Mouse (Mus musculus): ENCODE measurements at regions not wholly inside any gene's neighbourhood (a gene's known extent, or its start where the extent isn't known, plus 50 kb on each side); places are given as distances from the start of the nearest gene placed in this dataset.

DNA sequence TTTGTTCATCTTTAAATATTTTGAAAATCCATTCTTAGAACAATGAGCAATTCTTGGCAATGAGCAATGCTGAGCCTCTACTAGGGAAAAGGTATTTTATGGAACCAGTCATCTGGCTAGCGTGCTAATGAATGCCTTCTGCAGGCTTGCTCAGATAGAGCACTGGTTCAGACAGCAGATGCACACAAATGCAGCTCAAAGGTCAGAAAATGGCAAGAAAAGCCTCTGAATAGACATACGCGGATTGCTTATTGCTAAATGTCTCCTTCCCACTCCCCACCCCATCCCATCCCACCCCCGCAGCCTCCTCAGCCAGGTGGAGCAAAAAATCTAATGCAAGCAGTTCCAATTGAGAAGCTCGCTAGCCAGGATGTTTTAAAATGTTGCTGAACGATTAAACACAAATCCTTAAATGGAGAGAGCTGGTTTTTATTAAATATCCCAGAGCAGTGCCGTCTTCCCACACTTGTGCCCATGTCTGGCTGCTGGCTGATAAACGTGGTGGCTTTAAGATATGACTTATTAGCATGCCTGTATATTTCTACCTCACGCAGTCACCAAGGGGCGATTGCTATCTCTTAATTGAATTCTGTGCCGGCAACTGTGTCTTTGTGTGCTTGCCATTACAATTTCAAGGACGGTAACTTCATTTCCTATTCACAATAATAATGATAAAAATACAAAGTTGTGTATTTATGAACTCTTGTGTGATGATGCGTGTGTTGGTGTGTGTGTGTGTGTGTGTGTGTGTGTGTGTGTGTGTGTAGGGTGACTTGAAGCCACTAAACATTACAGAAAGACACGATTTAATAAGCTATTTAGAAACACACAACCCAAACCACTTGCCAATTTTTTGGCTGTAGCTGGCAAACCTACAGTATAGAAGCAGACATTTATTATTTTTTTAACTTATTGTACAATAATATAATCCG, 192.7 kb upstream of the Pabpc6 start:
- H3K4me2 ChIP-seq: no peak overlapping the region
- no peaks in the 10 kb centered on the region for H3K36me3 ChIP-seq
- peaks cover 13% of the 10 kb centered on the region for H3K4me1 ChIP-seq (replicated peaks)
- no peaks in the 10 kb centered on the region for H3K27me3 ChIP-seq
- no peak overlapping the region for H3K9ac ChIP-seq
- ATAC-seq (ENCODE audit: low read depth): no peak
- H3K27ac ChIP-seq (replicated peaks): peak overlapping the region; percentile 68
- no peak overlapping the region for H3K4me3 ChIP-seq
- H3K9me3 ChIP-seq: peaks cover 3% of the 10 kb centered on the region; the same call in 1 of the 2 replicates
- WGBS: 58% methylated on average over 15 of the region's 15 CpGs

DNA sequence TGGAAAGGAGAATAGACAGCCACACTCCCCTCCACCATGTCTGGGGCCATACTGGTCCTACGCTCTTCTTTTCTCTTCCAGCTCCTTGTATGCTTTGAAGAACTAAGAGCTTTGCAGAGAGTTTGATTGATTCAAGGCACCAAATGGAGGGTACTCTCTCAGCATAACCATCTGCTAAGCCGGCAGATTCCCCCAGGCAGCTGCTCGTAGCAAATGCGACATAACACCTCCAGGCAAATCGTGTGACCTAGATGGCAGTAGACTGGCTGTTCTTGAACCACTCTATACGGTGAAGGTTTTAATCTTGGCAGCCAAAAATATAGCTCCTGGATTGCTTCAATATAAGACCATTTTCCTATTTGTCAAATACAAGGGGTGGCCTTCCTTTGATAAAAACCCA, 191.8 kb upstream of the Pabpc6 start:
- Histone ChIP-seq H3K36me3 (no peaks in the 10 kb centered on the region), H3K9me3 (peaks cover 11% of the 10 kb centered on the region), H3K4me3 (no peak overlapping the region), H3K4me2 (no peak overlapping the region), H3K4me1 (replicated peaks) (peaks cover 13% of the 10 kb centered on the region), H3K27me3 (no peaks in the 10 kb centered on the region), H3K9ac (no peak overlapping the region), H3K27ac (replicated peaks) (peak overlapping the region; percentile 68)
- WGBS: 64% methylated on average over 6 of the region's 6 CpGs
- no peak for ATAC-seq (ENCODE audit: low read depth)

DNA sequence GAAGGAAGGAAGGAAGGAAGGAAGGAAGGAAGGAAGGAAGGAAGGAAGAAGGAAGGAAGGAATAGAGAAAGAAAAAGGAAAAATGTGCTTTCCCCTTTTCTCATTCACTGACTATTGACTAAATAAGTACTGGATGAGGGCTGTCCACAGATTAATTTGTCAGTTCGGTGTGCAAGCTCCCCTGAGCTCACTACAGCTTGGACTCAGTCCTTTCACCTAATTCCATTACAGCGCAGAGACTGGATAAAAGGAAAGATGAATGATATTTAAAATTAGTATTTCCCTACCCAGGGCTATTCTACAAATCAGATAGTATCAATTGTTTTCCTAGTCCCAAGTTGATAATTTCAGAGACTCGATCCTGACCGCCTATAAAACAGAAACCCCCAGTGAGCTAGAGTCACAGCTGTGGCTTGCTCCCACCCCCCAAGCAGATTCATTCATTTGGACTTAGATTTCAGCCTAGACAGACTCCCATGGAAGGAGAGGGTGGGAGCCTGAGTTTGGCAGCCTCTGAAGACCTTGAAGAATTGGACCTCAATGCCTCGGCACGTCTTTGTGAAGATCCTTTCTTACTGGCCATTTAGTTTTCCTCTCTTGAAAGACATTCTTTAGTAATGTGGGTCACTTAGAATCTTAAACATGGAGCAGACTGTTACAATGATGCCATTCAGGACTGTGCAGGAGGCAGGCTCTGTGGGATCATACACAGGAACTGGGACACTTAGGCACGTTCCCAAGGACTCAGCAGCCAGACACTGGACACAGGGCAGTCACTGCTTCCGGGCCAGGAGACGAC, 179.2 kb upstream of the Pabpc6 start:
- H3K9ac ChIP-seq: no peak overlapping the region
- peak; percentile 95 for ATAC-seq (ENCODE audit: low read depth)
- no peak overlapping the region for H3K4me2 ChIP-seq
- 24% methylated on average over 9 of the region's 9 CpGs for WGBS
- H3K4me3 ChIP-seq: no peak overlapping the region
- H3K27me3 ChIP-seq: no peaks in the 10 kb centered on the region
- H3K4me1 ChIP-seq (replicated peaks): peaks cover 12% of the 10 kb centered on the region; the same call in 1 of the 2 replicates
- no peaks in the 10 kb centered on the region for H3K9me3 ChIP-seq
- peak overlapping the region; percentile 64; the same call in 1 of the 2 replicates for H3K27ac ChIP-seq (replicated peaks)
- no peaks in the 10 kb centered on the region for H3K36me3 ChIP-seq

GRCm38 (mm10) chr17:9845451-9846075, 176.0 kb upstream of the Pabpc6 start:
- ATAC-seq (ENCODE audit: low read depth): no peak
- H3K27me3 ChIP-seq: no peaks in the 10 kb centered on the region
- H3K9me3 ChIP-seq: no peaks in the 10 kb centered on the region
- H3K4me2 ChIP-seq: no peak overlapping the region
- WGBS: 66% methylated on average over 4 of the region's 4 CpGs
- no peak overlapping the region for H3K4me3 ChIP-seq
- H3K27ac ChIP-seq (replicated peaks): no peak overlapping the region
- H3K36me3 ChIP-seq: no peaks in the 10 kb centered on the region
- no peak overlapping the region for H3K9ac ChIP-seq
- H3K4me1 ChIP-seq (replicated peaks): peaks cover 12% of the 10 kb centered on the region; the same call in 1 of the 2 replicates

GRCm38 (mm10) chr17:9841103-9841502, 171.6 kb upstream of the Pabpc6 start:
- H3K27ac ChIP-seq (replicated peaks): no peak overlapping the region
- WGBS: 92% methylated on average over 2 of the region's 2 CpGs
- H3K4me1 ChIP-seq (replicated peaks): peaks cover 7% of the 10 kb centered on the region; the same call in 1 of the 2 replicates
- H3K9ac ChIP-seq: no peak overlapping the region
- H3K9me3 ChIP-seq: no peaks in the 10 kb centered on the region
- no peak overlapping the region for H3K4me2 ChIP-seq
- no peaks in the 10 kb centered on the region for H3K36me3 ChIP-seq
- no peaks in the 10 kb centered on the region for H3K27me3 ChIP-seq
- H3K4me3 ChIP-seq: no peak overlapping the region
- ATAC-seq (ENCODE audit: low read depth): no peak

DNA sequence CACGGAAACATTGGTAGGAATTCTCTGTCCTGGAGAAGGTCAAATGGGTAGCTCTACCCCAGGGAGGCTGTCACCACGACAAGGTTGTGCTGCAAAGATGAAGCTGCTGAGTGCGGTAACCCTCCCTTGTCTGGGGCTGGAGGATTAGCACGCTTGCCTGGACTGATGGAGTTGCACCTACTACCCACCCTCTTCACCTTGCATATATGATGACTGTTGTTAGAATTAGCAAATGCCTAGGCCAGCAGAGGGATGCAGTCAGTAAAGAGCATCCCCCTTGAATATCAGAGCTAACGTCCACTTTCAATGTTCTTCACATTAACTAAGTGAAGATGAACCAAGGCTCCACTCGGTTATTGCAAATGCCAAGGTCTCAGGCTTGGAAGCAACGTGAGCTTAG, 169.7 kb upstream of the Pabpc6 start:
- no peak overlapping the region for H3K4me2 ChIP-seq

GRCm38 (mm10) chr17:9836995-9837842, 167.7 kb upstream of the Pabpc6 start:
- H3K4me2 ChIP-seq: no peak overlapping the region
- no peaks in the 10 kb centered on the region for H3K4me1 ChIP-seq (replicated peaks)
- ATAC-seq (ENCODE audit: low read depth): no peak
- no peak overlapping the region for H3K4me3 ChIP-seq
- no peak overlapping the region for H3K9ac ChIP-seq
- no peaks in the 10 kb centered on the region for H3K9me3 ChIP-seq
- H3K27me3 ChIP-seq: no peaks in the 10 kb centered on the region
- WGBS: 86% methylated on average over 7 of the region's 7 CpGs
- H3K27ac ChIP-seq (replicated peaks): no peak overlapping the region
- no peaks in the 10 kb centered on the region for H3K36me3 ChIP-seq

More for the DNA sequence above, 169.7 kb upstream of the Pabpc6 start:
- H3K9ac ChIP-seq: no peak overlapping the region
- 89% methylated on average over 7 of the region's 7 CpGs for WGBS
- H3K9me3 ChIP-seq: no peaks in the 10 kb centered on the region
- no peaks in the 10 kb centered on the region for H3K4me1 ChIP-seq (replicated peaks)
- no peaks in the 10 kb centered on the region for H3K27me3 ChIP-seq
- no peak overlapping the region for H3K4me3 ChIP-seq
- no peak for ATAC-seq (ENCODE audit: low read depth)
- H3K36me3 ChIP-seq: no peaks in the 10 kb centered on the region
- no peak overlapping the region for H3K27ac ChIP-seq (replicated peaks)

GRCm38 (mm10) chr17:9829895-9830294, 160.4 kb upstream of the Pabpc6 start:
- H3K36me3 ChIP-seq: no peaks in the 10 kb centered on the region
- no peaks in the 10 kb centered on the region for H3K27me3 ChIP-seq
- no peaks in the 10 kb centered on the region for H3K9me3 ChIP-seq
- H3K4me3 ChIP-seq: no peak overlapping the region
- no peak for ATAC-seq (ENCODE audit: low read depth)
- no peak overlapping the region for H3K27ac ChIP-seq (replicated peaks)
- H3K4me1 ChIP-seq (replicated peaks): no peaks in the 10 kb centered on the region
- no peak overlapping the region for H3K4me2 ChIP-seq
- 90% methylated on average over 5 of the region's 5 CpGs for WGBS
- no peak overlapping the region for H3K9ac ChIP-seq

GRCm38 (mm10) chr17:9821358-9821757, 151.8 kb upstream of the Pabpc6 start:
- H3K27me3 ChIP-seq: no peaks in the 10 kb centered on the region
- ATAC-seq (ENCODE audit: low read depth): no peak
- no peak overlapping the region for H3K9ac ChIP-seq
- 92% methylated on average over 4 of the region's 4 CpGs for WGBS
- H3K36me3 ChIP-seq: no peaks in the 10 kb centered on the region
- H3K4me1 ChIP-seq (replicated peaks): no peaks in the 10 kb centered on the region
- H3K27ac ChIP-seq (replicated peaks): no peak overlapping the region
- no peak overlapping the region for H3K4me2 ChIP-seq
- no peak overlapping the region for H3K4me3 ChIP-seq
- no peaks in the 10 kb centered on the region for H3K9me3 ChIP-seq

GRCm38 (mm10) chr17:9817056-9817455, 147.5 kb upstream of the Pabpc6 start:
- Histone ChIP-seq H3K4me3 (no peak overlapping the region), H3K36me3 (no peaks in the 10 kb centered on the region), H3K9me3 (no peaks in the 10 kb centered on the region), H3K9ac (no peak overlapping the region), H3K4me1 (replicated peaks) (no peaks in the 10 kb centered on the region), H3K4me2 (no peak overlapping the region), H3K27me3 (no peaks in the 10 kb centered on the region), H3K27ac (replicated peaks) (no peak overlapping the region)
- ATAC-seq (ENCODE audit: low read depth): no peak

GRCm38 (mm10) chr17:9797069-9797468, 127.6 kb upstream of the Pabpc6 start:
- 92% methylated on average over 8 of the region's 8 CpGs for WGBS

More at GRCm38 (mm10) chr17:9797069-9797468, 127.6 kb upstream of the Pabpc6 start:
- no peak for ATAC-seq (ENCODE audit: low read depth)
- Histone ChIP-seq H3K36me3 (no peaks in the 10 kb centered on the region), H3K4me1 (replicated peaks) (no peaks in the 10 kb centered on the region), H3K27ac (replicated peaks) (no peak overlapping the region), H3K9ac (no peak overlapping the region), H3K27me3 (no peaks in the 10 kb centered on the region), H3K4me2 (no peak overlapping the region), H3K4me3 (no peak overlapping the region), H3K9me3 (0 out of 2 replicates have a peak, but pooled peaks cover 8% of the 10 kb centered on the region)
